ENCODE assay signal across 13 mouse cellular contexts in genomic region chr13:64358476-64358875, GRCm38 (mm10).
"Had no signal": no experiment of that assay in that cellular context is flagged by ENCODE, and none has a peak within 500 bp of the region (broad histone marks: within the 10 kb centered on the region; RNA-seq: fewer than 3 reads in every experiment).

No protein-coding gene starts in this region.

- H3K27ac ChIP-seq: kidney, postnatal 0 days; left cerebral cortex, adult 2 months; limb, embryonic 15.5 days; liver, embryonic 12.5 days; midbrain, embryonic 13.5 days had no signal

- ATAC-seq: liver, embryonic 12.5 days; midbrain, embryonic 13.5 days had no signal

- H3K9me3 ChIP-seq: limb, embryonic 15.5 days; liver, embryonic 12.5 days; midbrain, embryonic 13.5 days had no signal

- H3K27me3 ChIP-seq: limb, embryonic 15.5 days; liver, embryonic 12.5 days; midbrain, embryonic 13.5 days had no signal

- H3K4me1 ChIP-seq: limb, embryonic 15.5 days; midbrain, embryonic 13.5 days had no signal

- H3K4me3 ChIP-seq: left cerebral cortex, adult 2 months; limb, embryonic 15.5 days; liver, embryonic 12.5 days; midbrain, embryonic 13.5 days; myocyte had no signal

- H3K9ac ChIP-seq: limb, embryonic 15.5 days; liver, embryonic 12.5 days; lung, embryonic 14.5 days; midbrain, embryonic 13.5 days had no signal

- DNase-seq: kidney, adult 9 months; kidney, postnatal 36 days; lung, embryonic 14.5 days; lung, postnatal 14 days; spleen, adult 18-20 months; thymus, adult 18-20 months; thymus, postnatal 14 days had no signal

- H3K4me2 ChIP-seq: limb, embryonic 15.5 days; liver, embryonic 12.5 days; lung, embryonic 14.5 days; midbrain, embryonic 13.5 days had no signal
